Mouse (Mus musculus) midbrain, embryonic 14.5 days (tissue): Measurements from ENCODE around the gene Cstf1. TPM values are rescaled to one million over a fixed set of nuclear protein-coding genes. Genes with fewer than 3 reads are reported as not detected.
A peak's percentile ranks its signal among the peaks of the same experiment; 100 is the strongest.

Experiments
- ATAC-seq: fragments of 200-750 bp; cut with Nextera tagmentation; 2 replicates; pipeline ENCODE4 v1.8.0; 2017; ENCODE audit warnings: moderate number of reproducible peaks, moderate library complexity; ENCODE audit not compliant: low FRiP score, low TSS enrichment
- DNase-seq: peaks from one replicate; pipeline ENCODE4 v3.0.0-alpha.2; 2015
- H3K27ac ChIP-seq: fragments of 300-500 bp; sonication (generic); replicated peaks from 2 replicates; pipeline ENCODE4 v1.5.1; 2014; ENCODE audit warnings: mild to moderate bottlenecking, low read depth, low read length, moderate library complexity
- H3K27me3 ChIP-seq: fragments of 300-500 bp; sonication (generic); 2 replicates; pipeline ENCODE4 v1.6.1; 2014; ENCODE audit warnings: low read length, control low read depth, mixed read lengths; ENCODE audit not compliant: control insufficient read depth, insufficient read depth
- H3K36me3 ChIP-seq: fragments of 300-500 bp; sonication (generic); 2 replicates; pipeline ENCODE4 v1.6.1; 2014; ENCODE audit warnings: low read length, control low read depth; ENCODE audit not compliant: control insufficient read depth, insufficient read depth
- H3K4me1 ChIP-seq: fragments of 300-500 bp; sonication (generic); 2 replicates; pipeline ENCODE4 v1.6.1; 2014; ENCODE audit warnings: mild to moderate bottlenecking, antibody characterized with exemption, low read length, control low read depth; ENCODE audit not compliant: control insufficient read depth, insufficient read depth
- H3K4me2 ChIP-seq: fragments of 300-500 bp; sonication (generic); 2 replicates; pipeline ENCODE4 v1.6.1; 2014; ENCODE audit warnings: mild to moderate bottlenecking, low read length, moderate library complexity
- H3K4me3 ChIP-seq: fragments of 300-500 bp; sonication (generic); replicated peaks from 2 replicates; pipeline ENCODE4 v1.5.1; 2014; ENCODE audit warnings: low read depth, low read length
- H3K9ac ChIP-seq: fragments of 300-500 bp; sonication (generic); replicated peaks from 2 replicates; pipeline ENCODE4 v1.6.1; 2014; ENCODE audit warnings: mild to moderate bottlenecking, low read length, moderate library complexity
- H3K9me3 ChIP-seq: fragments of 300-500 bp; sonication (generic); 2 replicates; pipeline ENCODE4 v1.6.1; 2016; ENCODE audit warnings: low read length, control low read depth, mixed read lengths; ENCODE audit not compliant: control insufficient read depth
- WGBS: fragments of 180-500 bp; shearing (Covaris S2); extraction: QIAGEN DNeasy Blood & Tissue Kit; methylation state at CpG from one replicate; pipeline ENCODE4 v1.1.7; 2014; 5-methylcytosine and 5-hydroxymethylcytosine counted together
- polyA plus RNA-seq: library from polyadenylated mRNA; unstranded; fragments of >200 nt; fragmentation: Nextera tagmentation; extraction: Ambion mirVana; gene quantifications from 2 replicates; pipeline ENCODE4 v1.2.1, GENCODE M21; 2014

The Cstf1 gene
- polyA plus RNA-seq, 1 experiment from 2014 or later, result 34.6 TPM

GRCm38 (mm10) chr2:172354761-172355160 lies 15.7 kb upstream of the Cstf1 start:
- 63% methylated on average over 9 of the region's 9 CpGs for WGBS
- Histone ChIP-seq H3K36me3 (peaks cover 24% of the 10 kb centered on the region), H3K9me3 (no peaks in the 10 kb centered on the region), H3K9ac (no peak overlapping the region), H3K27ac (peak overlapping the region; percentile 39), H3K4me1 (0 out of 2 replicates have a peak, but pooled peaks cover 4% of the 10 kb centered on the region), H3K27me3 (no peaks in the 10 kb centered on the region), H3K4me3 (no peak overlapping the region), H3K4me2 (no peak overlapping the region)
- peak; percentile 57 for DNase-seq
- ATAC-seq, result no peak

GRCm38 (mm10) chr2:172355833-172356232 lies 14.6 kb upstream of the Cstf1 start:
- no peak overlapping the region for H3K4me3 ChIP-seq
- no peaks in the 10 kb centered on the region for H3K9me3 ChIP-seq
- H3K36me3 ChIP-seq, result peaks cover 32% of the 10 kb centered on the region
- no peak overlapping the region for H3K9ac ChIP-seq
- H3K4me2 ChIP-seq, result no peak overlapping the region
- DNase-seq, result no peak
- H3K27ac ChIP-seq, result no peak overlapping the region
- no peak for ATAC-seq
- no peaks in the 10 kb centered on the region for H3K27me3 ChIP-seq
- WGBS, result 84% methylated on average over 5 of the region's 5 CpGs
- H3K4me1 ChIP-seq, result 0 out of 2 replicates have a peak, but pooled peaks cover 4% of the 10 kb centered on the region

GRCm38 (mm10) chr2:172363176-172363575 lies 7.3 kb upstream of the Cstf1 start:
- Histone ChIP-seq H3K36me3 (peaks cover 41% of the 10 kb centered on the region), H3K9ac (no peak overlapping the region), H3K4me1 (no peaks in the 10 kb centered on the region), H3K4me2 (no peak overlapping the region), H3K4me3 (no peak overlapping the region), H3K9me3 (no peaks in the 10 kb centered on the region), H3K27me3 (no peaks in the 10 kb centered on the region), H3K27ac (no peak overlapping the region)
- no peak for ATAC-seq
- WGBS, result 94% methylated on average over 7 of the region's 7 CpGs
- no peak for DNase-seq

- peak overlapping the region; percentile 62 for H3K4me2 ChIP-seq
- peaks cover 13% of the 10 kb centered on the region for H3K4me1 ChIP-seq
- H3K4me3 ChIP-seq, result peak overlapping the region; percentile 83
- peaks cover 34% of the 10 kb centered on the region for H3K36me3 ChIP-seq
- no peak for DNase-seq
- 0% methylated on average over 11 of the region's 11 CpGs for WGBS
- H3K27ac ChIP-seq, result peak overlapping the region; percentile 86
- H3K9ac ChIP-seq, result peak overlapping the region; percentile 87
- 0 out of 2 replicates have a peak, but pooled peaks have one; percentile 1 for ATAC-seq
- H3K27me3 ChIP-seq, result no peaks in the 10 kb centered on the region
- H3K9me3 ChIP-seq, result no peaks in the 10 kb centered on the region
Measured at GRCm38 (mm10) chr2:172371258-172371657, 777 bp downstream of the Cstf1 start.

GRCm38 (mm10) chr2:172376551-172376950 lies 6.1 kb downstream of the Cstf1 start:
- Histone ChIP-seq H3K27me3 (no peaks in the 10 kb centered on the region), H3K36me3 (peaks cover 85% of the 10 kb centered on the region), H3K4me1 (peaks cover 6% of the 10 kb centered on the region), H3K4me3 (no peak overlapping the region), H3K4me2 (no peak overlapping the region), H3K9me3 (no peaks in the 10 kb centered on the region), H3K27ac (no peak overlapping the region), H3K9ac (no peak overlapping the region)
- ATAC-seq, result no peak
- no peak for DNase-seq
- 97% methylated on average over 4 of the region's 4 CpGs for whole genome bisulfite sequencing

GRCm38 (mm10) chr2:172376999-172377515 lies 6.6 kb downstream of the Cstf1 start:
- WGBS, result 70% methylated on average over 5 of the region's 5 CpGs
- H3K4me2 ChIP-seq, result no peak overlapping the region
- no peaks in the 10 kb centered on the region for H3K9me3 ChIP-seq
- peaks cover 90% of the 10 kb centered on the region for H3K36me3 ChIP-seq
- H3K27ac ChIP-seq, result no peak overlapping the region
- DNase-seq (no peak), ATAC-seq (no peak)
- peaks cover 1% of the 10 kb centered on the region; the same call in 1 of the 2 replicates for H3K4me1 ChIP-seq
- no peak overlapping the region for H3K4me3 ChIP-seq
- no peaks in the 10 kb centered on the region for H3K27me3 ChIP-seq
- no peak overlapping the region for H3K9ac ChIP-seq

GRCm38 (mm10) chr2:172378332-172378731 lies 7.9 kb downstream of the Cstf1 start:
- Histone ChIP-seq H3K9ac (no peak overlapping the region), H3K4me2 (no peak overlapping the region), H3K27ac (no peak overlapping the region), H3K27me3 (no peaks in the 10 kb centered on the region), H3K9me3 (no peaks in the 10 kb centered on the region), H3K36me3 (peaks cover 92% of the 10 kb centered on the region), H3K4me1 (no peaks in the 10 kb centered on the region), H3K4me3 (no peak overlapping the region)
- WGBS, result 85% methylated on average over 7 of the region's 7 CpGs
- ATAC-seq (no peak), DNase-seq (no peak)

GRCm38 (mm10) chr2:172380513-172380912 lies 10.0 kb downstream of the Cstf1 start:
- Histone ChIP-seq H3K36me3 (peaks cover 71% of the 10 kb centered on the region), H3K4me2 (no peak overlapping the region), H3K9me3 (no peaks in the 10 kb centered on the region), H3K27me3 (no peaks in the 10 kb centered on the region), H3K9ac (no peak overlapping the region), H3K4me3 (no peak overlapping the region), H3K27ac (no peak overlapping the region), H3K4me1 (no peaks in the 10 kb centered on the region)
- ATAC-seq (no peak), DNase-seq (no peak)
- WGBS, result 97% methylated on average over 17 of the region's 17 CpGs

GRCm38 (mm10) chr2:172381341-172381740 lies 10.9 kb downstream of the Cstf1 start:
- no peak overlapping the region for H3K4me3 ChIP-seq
- no peaks in the 10 kb centered on the region for H3K4me1 ChIP-seq
- 95% methylated on average over 11 of the region's 11 CpGs for WGBS
- no peak overlapping the region for H3K27ac ChIP-seq
- H3K27me3 ChIP-seq, result no peaks in the 10 kb centered on the region
- H3K4me2 ChIP-seq, result no peak overlapping the region
- H3K36me3 ChIP-seq, result peaks cover 62% of the 10 kb centered on the region
- ATAC-seq (no peak), DNase-seq (no peak)
- H3K9me3 ChIP-seq, result no peaks in the 10 kb centered on the region
- H3K9ac ChIP-seq, result no peak overlapping the region
